Mouse (Mus musculus) lung, postnatal 0 days (tissue): Measurements from ENCODE around the gene Gpr15. TPM values are rescaled to one million over a fixed set of nuclear protein-coding genes. Genes with fewer than 3 reads are reported as not detected.

Experiments
- ATAC-seq: fragments of 200-750 bp; cut with Nextera tagmentation; 2 replicates; pipeline ENCODE4 v1.8.0; 2017; ENCODE audit warnings: moderate library complexity
- DNase-seq: peaks from one replicate; pipeline ENCODE4 v3.0.0-alpha.2; 2016; ENCODE audit warnings: low spot score
- H3K27ac ChIP-seq: fragments of 300-500 bp; sonication (generic); 2 replicates; pipeline ENCODE4 v1.5.1; 2014; ENCODE audit warnings: antibody characterized with exemption, mild to moderate bottlenecking, low read length, mixed read lengths
- H3K27me3 ChIP-seq: fragments of 300-500 bp; sonication (generic); replicated peaks from 2 replicates; pipeline ENCODE4 v1.6.1; 2014; ENCODE audit warnings: low read length, mixed read lengths; ENCODE audit not compliant: insufficient read depth
- H3K36me3 ChIP-seq: fragments of 300-500 bp; sonication (generic); 2 replicates; pipeline ENCODE4 v1.6.1; 2014; ENCODE audit warnings: low read length, mixed read lengths; ENCODE audit not compliant: insufficient read depth
- H3K4me1 ChIP-seq: fragments of 300-500 bp; sonication (generic); 2 replicates; pipeline ENCODE4 v1.6.1; 2014; ENCODE audit warnings: antibody characterized with exemption, low read depth, low read length, mixed read lengths; ENCODE audit not compliant: insufficient read depth
- H3K4me2 ChIP-seq: fragments of 300-500 bp; sonication (generic); replicated peaks from 2 replicates; pipeline ENCODE4 v1.6.1; 2014; ENCODE audit warnings: low read depth, mild to moderate bottlenecking, low read length, moderate library complexity, mixed read lengths
- H3K4me3 ChIP-seq: fragments of 300-500 bp; sonication (generic); 2 replicates; pipeline ENCODE4 v1.5.1; 2014; ENCODE audit warnings: low read depth, low read length
- H3K9ac ChIP-seq: fragments of 300-500 bp; sonication (generic); replicated peaks from 2 replicates; pipeline ENCODE4 v1.6.1; 2014; ENCODE audit warnings: low read depth, mild to moderate bottlenecking
- H3K9me3 ChIP-seq: fragments of 300-500 bp; sonication (generic); 2 replicates; pipeline ENCODE4 v1.6.1; 2016; ENCODE audit warnings: low read length, mixed read lengths
- CTCF ChIP-seq: IDR thresholded peaks from 2 replicates; pipeline ENCODE4 v1.5.1; 2016; ENCODE audit warnings: antibody characterized with exemption, mild to moderate bottlenecking
- EP300 ChIP-seq: IDR thresholded peaks from 2 replicates; pipeline ENCODE4 v1.6.1; 2016; ENCODE audit warnings: antibody characterized with exemption, mild to moderate bottlenecking, control low read depth
- WGBS: fragments of 180-500 bp; shearing (Covaris S2); extraction: QIAGEN DNeasy Blood & Tissue Kit; methylation state at CpG from one replicate; pipeline ENCODE4 v1.1.7; 2014; 5-methylcytosine and 5-hydroxymethylcytosine counted together
- polyA plus RNA-seq: library from polyadenylated mRNA; unstranded; fragments of >200 nt; fragmentation: Nextera tagmentation; extraction: Ambion mirVana; gene quantifications from 2 replicates; pipeline ENCODE4 v1.2.1, GENCODE M21; 2015

Gpr15 gene
- polyA plus RNA-seq, 1 experiment from 2014 or later = 0.18 TPM

GRCm38 (mm10) chr16:58684537-58684936 lies 34.3 kb downstream of the Gpr15 start:
- DNase-seq = no peak

GRCm38 (mm10) chr16:58683911-58684310 lies 35.0 kb downstream of the Gpr15 start:
- ATAC-seq = no peak
- H3K27ac ChIP-seq = no peak overlapping the region
- DNase-seq = no peak
- H3K9ac ChIP-seq = no peak overlapping the region
- H3K4me3 ChIP-seq = no peak overlapping the region
- no peaks in the 10 kb centered on the region for H3K9me3 ChIP-seq
- H3K4me2 ChIP-seq = no peak overlapping the region
- no peaks in the 10 kb centered on the region for H3K4me1 ChIP-seq
- TF ChIP-seq CTCF (no peak), EP300 (no peak)
- WGBS = 86% methylated on average over 4 of the region's 4 CpGs
- H3K36me3 ChIP-seq = no peaks in the 10 kb centered on the region
- no peaks in the 10 kb centered on the region for H3K27me3 ChIP-seq

More at GRCm38 (mm10) chr16:58684537-58684936, 34.3 kb downstream of the Gpr15 start:
- Histone ChIP-seq H3K9ac (no peak overlapping the region), H3K4me3 (no peak overlapping the region), H3K9me3 (no peaks in the 10 kb centered on the region), H3K36me3 (no peaks in the 10 kb centered on the region), H3K27ac (no peak overlapping the region), H3K4me2 (no peak overlapping the region), H3K4me1 (no peaks in the 10 kb centered on the region), H3K27me3 (no peaks in the 10 kb centered on the region)
- TF ChIP-seq CTCF (no peak), EP300 (no peak)
- ATAC-seq = no peak

GRCm38 (mm10) chr16:58682870-58683269 lies 36.0 kb downstream of the Gpr15 start:
- DNase-seq (peak; percentile 46), ATAC-seq (peak; percentile 69)
- Histone ChIP-seq H3K4me1 (no peaks in the 10 kb centered on the region), H3K9me3 (no peaks in the 10 kb centered on the region), H3K4me3 (no peak overlapping the region), H3K27ac (no peak overlapping the region), H3K9ac (no peak overlapping the region), H3K27me3 (no peaks in the 10 kb centered on the region), H3K4me2 (no peak overlapping the region), H3K36me3 (0 out of 2 replicates have a peak, but pooled peaks cover 4% of the 10 kb centered on the region)
- WGBS = 67% methylated on average over 7 of the region's 7 CpGs
- TF ChIP-seq EP300 (0 out of 2 replicates have a peak, but pooled peaks have one; percentile 12), CTCF (no peak)

GRCm38 (mm10) chr16:58682046-58682445 lies 36.8 kb downstream of the Gpr15 start:
- H3K36me3 ChIP-seq = 0 out of 2 replicates have a peak, but pooled peaks cover 4% of the 10 kb centered on the region
- TF ChIP-seq CTCF = no peak
- TF ChIP-seq EP300 = no peak
- no peaks in the 10 kb centered on the region for H3K27me3 ChIP-seq
- H3K9ac ChIP-seq = no peak overlapping the region
- DNase-seq (no peak), ATAC-seq (no peak)
- H3K9me3 ChIP-seq = no peaks in the 10 kb centered on the region
- no peak overlapping the region for H3K4me3 ChIP-seq
- H3K4me1 ChIP-seq = no peaks in the 10 kb centered on the region
- H3K4me2 ChIP-seq = no peak overlapping the region
- 88% methylated on average over 6 of the region's 6 CpGs for WGBS
- H3K27ac ChIP-seq = no peak overlapping the region

- 75% methylated on average over 7 of the region's 7 CpGs for WGBS
- Histone ChIP-seq H3K27ac (no peak overlapping the region), H3K27me3 (no peaks in the 10 kb centered on the region), H3K4me3 (no peak overlapping the region), H3K9ac (no peak overlapping the region), H3K36me3 (peaks cover 10% of the 10 kb centered on the region; the same call in 1 of the 2 replicates), H3K4me1 (no peaks in the 10 kb centered on the region), H3K4me2 (no peak overlapping the region), H3K9me3 (no peaks in the 10 kb centered on the region)
- TF ChIP-seq EP300 (no peak), CTCF (no peak)
- DNase-seq (no peak), ATAC-seq (no peak)
Measured at GRCm38 (mm10) chr16:58678660-58679059, 40.2 kb downstream of the Gpr15 start.

GRCm38 (mm10) chr16:58677491-58677890 lies 41.4 kb downstream of the Gpr15 start:
- no peak overlapping the region for H3K4me3 ChIP-seq
- WGBS = 84% methylated on average over 5 of the region's 5 CpGs
- H3K9me3 ChIP-seq = no peaks in the 10 kb centered on the region
- H3K27ac ChIP-seq = no peak overlapping the region
- ATAC-seq (no peak), DNase-seq (no peak)
- no peak overlapping the region for H3K9ac ChIP-seq
- H3K4me2 ChIP-seq = no peak overlapping the region
- no peaks in the 10 kb centered on the region for H3K4me1 ChIP-seq
- TF ChIP-seq EP300 (no peak), CTCF (no peak)
- H3K27me3 ChIP-seq = no peaks in the 10 kb centered on the region
- peaks cover 10% of the 10 kb centered on the region; the same call in 1 of the 2 replicates for H3K36me3 ChIP-seq

GRCm38 (mm10) chr16:58676633-58677032 lies 42.2 kb downstream of the Gpr15 start:
- peaks cover 10% of the 10 kb centered on the region; the same call in 1 of the 2 replicates for H3K36me3 ChIP-seq
- no peak overlapping the region for H3K4me2 ChIP-seq
- no peak overlapping the region for H3K9ac ChIP-seq
- H3K4me1 ChIP-seq = no peaks in the 10 kb centered on the region
- ATAC-seq (no peak), DNase-seq (no peak)
- H3K4me3 ChIP-seq = no peak overlapping the region
- H3K27ac ChIP-seq = no peak overlapping the region
- TF ChIP-seq EP300 (no peak), CTCF (no peak)
- no peaks in the 10 kb centered on the region for H3K9me3 ChIP-seq
- WGBS = 87% methylated on average over 3 of the region's 3 CpGs
- no peaks in the 10 kb centered on the region for H3K27me3 ChIP-seq
